Mouse (Mus musculus) stomach, postnatal 0 days (tissue): Measurements from ENCODE around the gene Dennd4c. TPM values are rescaled to one million over a fixed set of nuclear protein-coding genes. Genes with fewer than 3 reads are reported as not detected.
A peak's percentile ranks its signal among the peaks of the same experiment; 100 is the strongest.

Source experiments
- ATAC-seq: fragments of 200-750 bp; cut with Nextera tagmentation; 2 replicates; pipeline ENCODE4 v1.8.0; 2017; ENCODE audit not compliant: low FRiP score, low TSS enrichment
- DNase-seq: peaks from one replicate; pipeline ENCODE4 v3.0.0-alpha.2; 2016; ENCODE audit warnings: low spot score
- H3K27ac ChIP-seq: fragments of 300-500 bp; sonication (generic); replicated peaks from 2 replicates; pipeline ENCODE4 v1.5.1; 2014; ENCODE audit warnings: mild to moderate bottlenecking, control low read depth
- H3K27me3 ChIP-seq: fragments of 300-500 bp; sonication (generic); 2 replicates; pipeline ENCODE4 v1.6.1; 2014; ENCODE audit warnings: low read length; ENCODE audit not compliant: control insufficient read depth, insufficient read depth
- H3K36me3 ChIP-seq: fragments of 300-500 bp; sonication (generic); 2 replicates; pipeline ENCODE4 v1.6.1; 2014; ENCODE audit warnings: low read length, mixed read lengths; ENCODE audit not compliant: control insufficient read depth, insufficient read depth
- H3K4me1 ChIP-seq: fragments of 300-500 bp; sonication (generic); replicated peaks from 2 replicates; pipeline ENCODE4 v1.6.1; 2014; ENCODE audit warnings: antibody characterized with exemption; ENCODE audit not compliant: control insufficient read depth, insufficient read depth
- H3K4me2 ChIP-seq: fragments of 300-500 bp; sonication (generic); replicated peaks from 2 replicates; pipeline ENCODE4 v1.6.1; 2014; ENCODE audit warnings: low read depth, mild to moderate bottlenecking, control low read depth, moderate library complexity
- H3K4me3 ChIP-seq: fragments of 300-500 bp; sonication (generic); 2 replicates; pipeline ENCODE4 v1.5.1; 2014; ENCODE audit warnings: low read depth, low read length, control low read depth
- H3K9ac ChIP-seq: fragments of 300-500 bp; sonication (generic); 2 replicates; pipeline ENCODE4 v1.6.1; 2014; ENCODE audit warnings: mild to moderate bottlenecking, low read length, control low read depth, mixed read lengths
- H3K9me3 ChIP-seq: fragments of 300-500 bp; sonication (generic); 2 replicates; pipeline ENCODE4 v1.6.1; 2016; ENCODE audit warnings: low read length; ENCODE audit not compliant: control insufficient read depth
- CTCF ChIP-seq: IDR thresholded peaks from 2 replicates; pipeline ENCODE4 v1.5.1; 2016; ENCODE audit warnings: antibody characterized with exemption, low read depth, mild to moderate bottlenecking, moderate library complexity
- EP300 ChIP-seq: optimal IDR thresholded peaks from 2 replicates; pipeline ENCODE3; 2016; ENCODE audit warnings: antibody characterized with exemption
- WGBS: fragments of 180-500 bp; shearing (Covaris S2); extraction: QIAGEN DNeasy Blood & Tissue Kit; methylation state at CpG from one replicate; pipeline ENCODE4 v1.1.7; 2014; 5-methylcytosine and 5-hydroxymethylcytosine counted together
- polyA plus RNA-seq: library from polyadenylated mRNA; unstranded; fragments of >200 nt; fragmentation: Nextera tagmentation; extraction: Ambion mirVana; gene quantifications from 2 replicates; pipeline ENCODE4 v1.2.1, GENCODE M21; 2015

Gene Dennd4c
- polyA plus RNA-seq, 1 experiment from 2014 or later, result 4.2 TPM

DNA sequence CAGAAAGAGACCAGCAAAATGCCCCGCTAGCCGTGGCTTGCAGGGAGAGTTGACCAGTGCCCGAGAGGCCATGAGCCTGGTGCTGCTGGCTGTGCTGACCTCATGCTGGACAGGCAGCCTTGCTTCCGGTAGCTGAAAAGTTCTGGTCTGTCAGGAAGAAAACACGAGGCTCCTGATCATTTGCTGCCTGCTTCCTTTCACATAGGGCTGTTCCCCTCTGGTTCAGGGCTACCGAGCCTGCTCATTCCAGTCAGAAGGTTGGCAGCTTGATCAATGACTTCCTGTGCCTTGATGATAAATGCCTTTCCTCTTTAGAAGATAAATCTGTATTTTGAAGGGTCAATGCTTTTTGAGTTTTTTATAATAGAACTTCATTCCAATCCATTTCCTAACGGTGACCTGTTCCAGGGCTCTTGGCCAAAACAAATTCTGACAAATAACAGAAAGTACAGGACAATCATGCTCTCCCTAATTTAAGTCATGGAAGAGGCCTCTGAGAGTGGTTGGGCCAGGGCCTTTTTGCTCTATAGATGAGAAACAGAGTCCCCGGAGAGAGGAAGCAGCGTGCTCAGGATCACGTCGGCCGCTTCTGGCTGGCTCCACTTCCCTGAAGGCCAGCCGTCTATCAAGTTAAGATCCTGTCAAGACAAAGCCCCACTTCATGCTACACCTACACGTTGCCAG lies 150.6 kb downstream of the Dennd4c start:
- TF ChIP-seq EP300 (no peak), CTCF (no peak)
- Histone ChIP-seq H3K36me3 (no peaks in the 10 kb centered on the region), H3K4me3 (no peak overlapping the region), H3K4me1 (no peaks in the 10 kb centered on the region), H3K9me3 (no peaks in the 10 kb centered on the region), H3K27ac (peak overlapping the region; percentile 49; the same call in 1 of the 2 replicates), H3K4me2 (no peak overlapping the region), H3K27me3 (no peaks in the 10 kb centered on the region), H3K9ac (no peak overlapping the region)
- ATAC-seq, result 0 out of 2 replicates have a peak, but pooled peaks have one; percentile 54
- no peak for DNase-seq
- 26% methylated on average over 14 of the region's 14 CpGs for WGBS

Other genes with a start within 250 kb of the Dennd4c start
- not detected in 2 replicates for gene Saxo1, start 190.2 kb upstream of the Dennd4c start, polyA plus RNA-seq
- 49.3 and 63.3 TPM in 2 replicates for gene Rraga, start 172.9 kb upstream of the Dennd4c start, polyA plus RNA-seq
- gene Haus6, start 136.5 kb upstream of the Dennd4c start, polyA plus RNA-seq, result 3.4 and 4.4 TPM in 2 replicates
- gene Plin2, start 78.5 kb upstream of the Dennd4c start, polyA plus RNA-seq, result 50.7 and 57.8 TPM in 2 replicates
- 601 and 619 TPM in 2 replicates for gene Rps6, start 108.9 kb downstream of the Dennd4c start, polyA plus RNA-seq
- gene Acer2, start 125.8 kb downstream of the Dennd4c start, polyA plus RNA-seq, result 15.9 and 16.2 TPM in 2 replicates